In genomic region chr2:166163917-166164316, GRCm38 (mm10) we compare ENCODE assay signal across 26 mouse cellular contexts. TPM values are rescaled to one million over a fixed set of nuclear protein-coding genes. Genes with fewer than 3 reads are reported as not detected.
A peak's percentile ranks its signal among the peaks of the same experiment; 100 is the strongest.
DNase-seq lines count a peak whose midpoint lies in the region; TF ChIP-seq lines count a peak whose summit lies in the region.
"Had no signal": no experiment of that assay in that cellular context is flagged by ENCODE, and none has a peak within 500 bp of the region (broad histone marks: within the 10 kb centered on the region; RNA-seq: fewer than 3 reads in every experiment).

No protein-coding gene starts in this region.

- no peak overlapping the region for H3K4me3 ChIP-seq in limb, embryonic 10.5 days
- H3K4me3 ChIP-seq: embryonic facial prominence, embryonic 13.5 days; erythroblast, embryonic 14.5 days; forebrain, embryonic 12.5 days; forebrain, embryonic 15.5 days; gastrocnemius, adult 2 months; heart, embryonic 15.5 days; hindbrain, embryonic 10.5 days; hindbrain, embryonic 13.5 days had no signal

- DNase-seq in brain, embryonic 14.5 days (ENCODE audit: low read depth): peak; percentile 68
- no peak for DNase-seq in limb, embryonic 10.5 days (ENCODE audit: low spot score)
- DNase-seq in retina, embryonic 14.5 days (ENCODE audit: low spot score): peak; percentile 43
- DNase-seq in right cerebral cortex, postnatal 36 days (ENCODE audit: low spot score in 2 of 2): no peak
- DNase-seq in thymus, postnatal 36 days: no peak
- DNase-seq in yolk sac, embryonic 10.5 days (ENCODE audit: low spot score): no peak
- DNase-seq: adrenal gland, postnatal 10 days; adrenal gland, postnatal 36 days; B cell, adult 2 months; cerebellum, adult 11 months; cerebellum, adult 2 months; cerebellum, adult 9-11 months; cerebellum, postnatal 25 days; gastrocnemius, adult 2 months; gastrocnemius, postnatal 14 days; heart, postnatal 10 days; heart, postnatal 36 days had no signal

- peaks cover 57% of the 10 kb centered on the region for H3K4me1 ChIP-seq in limb, embryonic 10.5 days

- no peaks in the 10 kb centered on the region for H3K36me3 ChIP-seq in limb, embryonic 10.5 days
- H3K36me3 ChIP-seq: embryonic facial prominence, embryonic 13.5 days; forebrain, embryonic 12.5 days; forebrain, embryonic 15.5 days; G1E; heart, embryonic 15.5 days; hindbrain, embryonic 10.5 days; hindbrain, embryonic 13.5 days had no signal

- H3K27ac ChIP-seq in limb, embryonic 10.5 days: peak overlapping the region; percentile 86
- H3K27ac ChIP-seq: forebrain, embryonic 12.5 days; forebrain, embryonic 15.5 days; gastrocnemius, adult 2 months; heart, embryonic 15.5 days; hindbrain, embryonic 13.5 days had no signal

- no peaks in the 10 kb centered on the region for H3K27me3 ChIP-seq in limb, embryonic 10.5 days (ENCODE audit: low read depth, poor library complexity, severe bottlenecking)
- H3K27me3 ChIP-seq: embryonic facial prominence, embryonic 13.5 days; forebrain, embryonic 15.5 days; heart, embryonic 15.5 days; Patski had no signal

- WGBS in limb, embryonic 10.5 days: 75% methylated on average over 6 of the region's 6 CpGs

- H3K9me3 ChIP-seq in limb, embryonic 10.5 days (replicated peaks): no peaks in the 10 kb centered on the region
- H3K9me3 ChIP-seq: embryonic facial prominence, embryonic 13.5 days; forebrain, embryonic 15.5 days; heart, embryonic 15.5 days; hindbrain, embryonic 13.5 days had no signal

- TF ChIP-seq CTCF in brain, embryonic 14.5 days (IDR thresholded peaks at IDR 0.05; ENCODE audit: borderline replicate concordance, extremely low read depth, insufficient read depth, insufficient read length): no peak

- TF ChIP-seq POLR2A in brain, embryonic 14.5 days (IDR thresholded peaks at IDR 0.05; ENCODE audit: borderline replicate concordance, extremely low read depth, insufficient read depth, insufficient read length, poor library complexity, severe bottlenecking): no peak

RNA-seq across cellular contexts. Expression of gene Sulf2, which starts 8.5 kb away (rescaled TPM):
- 99.2 and 170 TPM in 2 replicates for polyA plus RNA-seq in brain, embryonic 14.5 days (2012; rRNA removed)
- polyA plus RNA-seq in limb, embryonic 10.5 days (2016; fragmentation: Nextera tagmentation; extraction: Ambion mirVana): 157 and 188 TPM in 2 replicates
- polyA plus RNA-seq: G1E had no signal

Comparison
In these comparisons a context has a peak if more than half of its experiments do, and no peak if none do; other contexts are left out.
1. DNase-seq: peak in brain, embryonic 14.5 days (single experiment) and retina, embryonic 14.5 days (single experiment); none in limb, embryonic 10.5 days (single experiment), right cerebral cortex, postnatal 36 days (0 of 2), thymus, postnatal 36 days (0 of 2) and yolk sac, embryonic 10.5 days (single experiment).